Mouse (Mus musculus) MEL (cell line): ENCODE measurements at regions not wholly inside any gene's neighbourhood (a gene's known extent, or its start where the extent isn't known, plus 50 kb on each side); places are given as distances from the start of the nearest gene placed in this dataset.

Experiments
- BHLHE40 ChIP-seq: IDR thresholded peaks from 2 replicates; pipeline ENCODE4 v1.6.1; 2012; ENCODE audit warnings: low read depth, mild to moderate bottlenecking, inconsistent platforms, low read length, improper control_type of control experiment, borderline replicate concordance
- CTCF ChIP-seq, 3 experiments: IDR thresholded peaks in 2 of 3; conservative IDR thresholded peaks in 1 of 3; 2 replicates each; pipeline ENCODE4 v1.5.1; 2011 to 2012; ENCODE audit warnings: low read length in 3 of 3, low read depth in 2 of 3, mild to moderate bottlenecking in 2 of 3, improper control_type of control experiment in 1 of 3, inconsistent platforms in 1 of 3, mixed read lengths in 1 of 3, moderate library complexity in 1 of 3; ENCODE audit not compliant: control insufficient read depth in 1 of 3, insufficient read depth in 1 of 3, poor library complexity in 1 of 3, severe bottlenecking in 1 of 3
- EP300 ChIP-seq, 2 experiments: IDR thresholded peaks; 2 replicates each; pipeline ENCODE4 v1.6.1; 2011; ENCODE audit warnings: improper control_type of control experiment in 2 of 2, low read length in 2 of 2, low read depth in 1 of 2, mild to moderate bottlenecking in 1 of 2
- MAX ChIP-seq: IDR thresholded peaks from 2 replicates; pipeline ENCODE4 v1.6.1; 2011; ENCODE audit warnings: low read length, improper control_type of control experiment
- MYC ChIP-seq: IDR thresholded peaks from 2 replicates; pipeline ENCODE4 v1.6.1; 2011; ENCODE audit warnings: low read depth, mild to moderate bottlenecking, low read length, improper control_type of control experiment, moderate library complexity
- POLR2A ChIP-seq, 2 experiments: IDR thresholded peaks; 2 replicates each; pipeline ENCODE4 v1.6.1; 2011 to 2012; ENCODE audit warnings: low read length in 2 of 2, mild to moderate bottlenecking in 2 of 2, control low read depth in 1 of 2, improper control_type of control experiment in 1 of 2, low read depth in 1 of 2, moderate library complexity in 1 of 2; ENCODE audit not compliant: control insufficient read depth in 1 of 2, insufficient read depth in 1 of 2, poor library complexity in 1 of 2
- TBP ChIP-seq: IDR thresholded peaks from 2 replicates; pipeline ENCODE4 v1.8.0; 2011; ENCODE audit warnings: low read depth, low read length, improper control_type of control experiment
- ZC3H11A ChIP-seq: IDR thresholded peaks from 2 replicates; pipeline ENCODE4 v1.6.1; 2012; ENCODE audit warnings: low read depth, mild to moderate bottlenecking, inconsistent platforms, low read length, improper control_type of control experiment
- ZKSCAN1 ChIP-seq: IDR thresholded peaks from 2 replicates; pipeline ENCODE4 v1.6.1; 2012; ENCODE audit warnings: low read depth, mild to moderate bottlenecking, inconsistent platforms, low read length, improper control_type of control experiment, moderate library complexity

DNA sequence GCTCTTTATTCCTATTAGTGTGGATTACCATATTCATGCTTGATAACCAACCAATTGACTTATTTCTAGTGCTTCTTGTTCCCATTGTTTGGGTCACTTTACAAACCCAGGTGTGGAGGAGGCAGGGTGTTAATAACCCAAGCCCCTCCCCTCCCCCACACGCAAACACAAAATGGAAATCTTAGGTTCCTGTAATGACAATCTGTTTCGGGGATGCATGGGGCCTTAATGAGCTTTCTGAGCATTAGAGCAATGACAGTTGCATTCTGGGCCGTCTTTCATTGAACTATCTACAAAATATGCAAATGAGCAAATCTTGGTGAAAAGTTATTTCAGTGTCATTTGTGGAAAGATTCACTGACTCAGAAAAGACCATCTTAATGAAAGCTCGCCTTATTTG, 225.9 kb downstream of the Zfp326 start:
- TF ChIP-seq POLR2A (IDR thresholded peaks at IDR 0.05; ENCODE audit: control insufficient read depth in 1 of 2, insufficient read depth in 1 of 2, low read depth in 1 of 2, low read length in 2 of 2, poor library complexity in 1 of 2) (no peak), MYC (no peak), EP300 (IDR thresholded peaks at IDR 0.05; ENCODE audit: low read depth in 1 of 2, low read length in 2 of 2) (no peak), ZKSCAN1 (no peak), BHLHE40 (no peak), CTCF (IDR thresholded peaks at IDR 0.05 in 2 of 3, conservative IDR thresholded peaks at IDR 0.05 in 1 of 3; ENCODE audit: control insufficient read depth in 1 of 3, insufficient read depth in 1 of 3, low read depth in 2 of 3, low read length in 3 of 3, poor library complexity in 1 of 3, severe bottlenecking in 1 of 3) (no peak), MAX (no peak), ZC3H11A (no peak), TBP (no peak)
